Mouse (Mus musculus) kidney, adult 11 months (tissue): Measurements from ENCODE around the gene Rab2b.
"Not testable (repeated sequence)": the region's sequence is repeated elsewhere in the genome, so short reads cannot be mapped to it uniquely, and the experiment has no call there.

ENCODE experiments used
- DNase-seq: peaks from one replicate; pipeline ENCODE4 v3.0.0; 2022

Gene Rab2b

DNA sequence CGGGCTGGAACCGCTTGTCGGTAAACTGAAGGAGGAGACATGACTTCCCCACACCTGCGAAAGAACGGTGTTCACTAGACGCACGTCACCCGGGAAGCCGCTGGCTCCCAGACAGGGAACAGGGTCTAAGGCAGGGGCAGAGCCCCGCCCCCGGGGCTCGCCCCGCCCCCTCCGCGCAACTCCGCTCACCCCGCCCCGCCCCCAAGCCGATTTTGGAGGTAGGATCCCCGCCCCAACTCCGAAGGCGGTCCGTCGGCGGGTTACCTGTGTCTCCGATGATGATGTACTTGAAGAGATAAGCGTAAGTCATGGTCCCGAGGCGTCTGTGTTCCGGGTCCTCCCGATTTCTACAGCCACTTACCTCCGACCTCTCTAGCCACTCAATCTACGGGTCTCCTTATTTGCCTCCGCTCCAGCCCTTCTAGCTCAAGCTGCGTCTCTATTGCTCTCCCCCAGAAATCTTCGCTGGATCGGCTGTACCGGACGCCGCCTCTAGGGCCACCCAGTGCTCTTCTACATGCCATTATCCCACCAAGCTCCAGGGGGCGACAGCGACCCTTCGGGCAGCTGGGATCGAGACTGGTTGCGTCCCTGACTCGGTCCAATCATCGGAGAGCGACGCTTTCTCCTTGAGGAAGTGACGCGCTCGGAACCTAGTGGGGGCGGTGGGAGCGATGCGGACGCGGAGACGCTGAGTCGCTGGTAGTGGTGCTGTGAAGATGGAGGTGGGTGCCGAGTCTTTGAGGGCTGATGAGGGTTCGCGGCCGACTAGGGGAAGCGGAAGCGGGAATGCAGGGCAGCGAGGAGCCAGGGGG lies at the start of gene Rab2b, which contains the start of gene Tox4:
Gene Rab2b (minus strand): TSS at position 614 of the 815 bp plus-strand sequence.
Gene Tox4 (plus strand): TSS at position 215 of the 815 bp plus-strand sequence.
- peak; percentile 98 for DNase-seq

DNA sequence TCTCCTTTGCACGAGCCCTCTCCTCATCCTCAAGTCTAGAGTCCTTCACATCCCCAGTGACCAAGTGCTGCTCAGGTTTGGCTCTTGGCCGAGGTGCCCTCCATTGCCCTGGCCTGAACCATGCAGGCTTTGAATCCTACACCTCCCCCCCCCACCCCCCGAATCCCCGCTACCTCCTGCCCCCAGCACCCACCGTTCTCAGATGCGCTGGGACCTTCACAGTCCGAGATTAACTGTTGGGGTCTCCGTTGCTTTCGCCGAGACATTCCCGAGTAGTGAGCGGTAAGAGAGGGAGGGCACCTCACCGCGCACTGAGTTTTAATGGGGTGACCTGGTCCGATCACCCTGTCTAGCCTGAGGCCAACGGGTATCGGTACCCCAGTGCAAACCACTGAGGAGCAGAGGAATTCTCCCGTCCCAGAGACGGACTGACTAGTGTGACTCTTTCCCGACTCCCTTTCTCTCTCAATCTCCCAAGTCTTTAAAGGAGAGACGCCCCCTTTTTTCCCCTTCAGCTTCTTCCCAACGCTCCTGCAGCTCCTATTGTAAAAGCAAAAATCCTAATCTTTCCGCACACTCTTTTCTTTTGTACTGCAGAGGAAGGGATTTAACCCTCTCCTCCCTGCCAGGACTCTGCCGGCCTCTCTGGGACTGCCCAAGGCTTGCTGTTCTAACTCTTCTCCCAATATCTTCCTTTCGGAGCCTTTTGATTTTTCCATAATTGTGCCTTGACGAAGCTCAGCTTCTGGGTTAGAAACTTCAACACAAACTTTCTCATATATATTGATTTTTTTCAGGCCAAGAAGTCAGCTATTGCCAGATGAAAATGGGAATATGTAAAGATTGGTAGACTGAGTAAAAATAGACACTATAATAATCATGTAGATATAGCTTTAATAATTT lies 48.8 kb upstream of the Rab2b start, which contains the start of gene Sall2:
Gene Sall2 (minus strand): TSS at position 853 of the 903 bp plus-strand sequence.
- DNase-seq = no peak

DNA sequence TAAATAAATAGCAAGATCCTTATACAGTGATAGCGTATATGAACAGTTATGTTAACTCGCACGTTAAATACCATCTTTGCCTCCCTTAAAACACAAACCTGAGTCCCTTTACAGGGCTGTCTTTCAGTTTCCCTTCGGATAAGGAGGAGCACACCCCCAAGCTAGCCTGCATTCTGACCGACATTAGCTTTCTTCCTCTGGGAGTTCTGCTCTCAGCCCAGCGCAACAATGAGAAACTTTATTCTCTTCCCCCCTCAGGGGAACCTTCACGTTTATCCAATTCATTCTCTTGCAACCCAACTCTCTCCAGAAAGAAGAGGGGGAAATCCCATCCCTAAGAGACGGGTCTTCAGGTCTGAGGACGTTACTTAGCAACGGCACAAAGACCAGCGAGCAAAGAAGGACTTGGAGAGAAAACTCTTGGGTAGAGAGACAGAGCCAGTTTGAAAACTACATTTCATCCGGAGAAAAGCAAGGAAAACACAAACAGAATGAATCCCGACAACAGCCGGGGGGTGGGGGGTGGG lies 48.1 kb upstream of the Rab2b start:
- DNase-seq = no peak

DNA sequence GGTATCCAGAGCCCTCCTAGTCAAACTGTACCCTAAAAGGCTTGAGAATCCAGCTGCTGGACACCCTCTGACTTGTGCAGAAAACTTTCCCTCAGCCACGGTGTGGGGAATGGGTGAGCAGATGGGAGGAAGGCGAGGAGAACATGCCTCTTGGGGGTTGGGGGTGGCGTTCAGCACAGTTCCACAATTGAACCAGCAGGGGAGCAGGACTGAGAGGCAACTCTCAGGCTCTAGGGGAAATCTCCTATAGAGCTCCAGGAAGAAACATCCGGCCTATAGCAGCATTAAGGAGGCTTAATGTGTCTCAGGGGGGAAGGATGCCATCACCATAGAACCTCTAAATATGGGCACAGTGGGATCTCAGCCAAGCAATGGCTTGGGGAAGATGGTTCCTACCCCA lies 46.5 kb upstream of the Rab2b start:
- no peak for DNase-seq

DNA sequence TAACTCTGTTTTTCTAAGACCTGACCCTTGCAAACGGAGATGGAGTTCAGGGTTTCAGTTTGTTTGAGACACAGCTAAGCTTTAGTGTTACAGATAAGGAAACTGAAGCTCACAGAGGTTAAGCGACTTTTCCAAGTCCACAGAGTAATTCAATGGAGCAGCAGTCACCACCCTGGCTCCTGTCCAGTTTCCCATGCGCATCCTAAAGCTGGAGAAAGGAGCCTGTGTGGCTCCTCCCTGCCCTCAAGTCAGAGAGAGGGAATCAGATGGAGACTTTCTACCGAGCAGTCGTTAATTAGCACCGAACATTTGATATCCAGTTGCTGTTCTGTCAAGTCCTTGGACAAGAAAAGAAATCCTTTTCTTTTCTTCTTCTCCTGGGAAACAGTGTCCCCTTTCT lies 40.0 kb upstream of the Rab2b start:
- DNase-seq = no peak

DNA sequence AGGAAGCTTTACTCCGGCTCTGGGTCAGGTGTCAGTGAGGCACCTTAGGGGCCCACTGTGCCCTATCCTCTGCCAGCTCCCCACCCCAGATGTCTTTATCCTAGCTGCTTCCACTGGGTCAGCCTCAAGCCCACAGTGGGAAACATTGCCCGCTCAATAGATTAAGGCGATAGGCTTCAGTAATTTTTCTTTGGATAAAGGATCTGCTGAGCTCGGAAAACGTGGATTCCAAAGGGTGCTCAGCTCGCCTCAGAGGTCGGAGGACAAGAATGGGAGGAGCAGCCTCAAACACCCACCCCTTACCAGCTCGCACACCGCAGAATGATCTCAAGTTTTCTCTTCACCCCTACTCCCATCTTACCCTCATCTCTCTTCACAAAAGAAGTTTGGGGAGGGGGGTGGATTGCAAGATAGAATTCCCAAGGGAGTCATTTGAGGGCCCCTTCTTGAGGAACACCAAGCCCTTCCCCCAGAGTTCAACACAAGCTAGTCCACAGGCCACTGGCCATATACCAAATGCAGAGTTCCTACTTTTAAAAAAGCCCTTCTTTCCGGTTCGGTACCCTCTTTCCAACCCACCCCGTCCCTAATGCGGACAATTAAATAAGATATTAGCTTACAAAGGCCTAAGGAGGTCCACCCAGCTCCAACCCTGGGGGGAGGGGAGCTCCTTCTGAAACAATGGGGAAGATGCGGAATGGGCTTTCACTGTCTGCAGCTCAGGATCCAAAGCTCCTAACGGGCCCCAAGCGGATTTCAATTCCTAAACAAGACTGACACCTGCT lies 37.3 kb upstream of the Rab2b start:
- peak; percentile 71 for DNase-seq

DNA sequence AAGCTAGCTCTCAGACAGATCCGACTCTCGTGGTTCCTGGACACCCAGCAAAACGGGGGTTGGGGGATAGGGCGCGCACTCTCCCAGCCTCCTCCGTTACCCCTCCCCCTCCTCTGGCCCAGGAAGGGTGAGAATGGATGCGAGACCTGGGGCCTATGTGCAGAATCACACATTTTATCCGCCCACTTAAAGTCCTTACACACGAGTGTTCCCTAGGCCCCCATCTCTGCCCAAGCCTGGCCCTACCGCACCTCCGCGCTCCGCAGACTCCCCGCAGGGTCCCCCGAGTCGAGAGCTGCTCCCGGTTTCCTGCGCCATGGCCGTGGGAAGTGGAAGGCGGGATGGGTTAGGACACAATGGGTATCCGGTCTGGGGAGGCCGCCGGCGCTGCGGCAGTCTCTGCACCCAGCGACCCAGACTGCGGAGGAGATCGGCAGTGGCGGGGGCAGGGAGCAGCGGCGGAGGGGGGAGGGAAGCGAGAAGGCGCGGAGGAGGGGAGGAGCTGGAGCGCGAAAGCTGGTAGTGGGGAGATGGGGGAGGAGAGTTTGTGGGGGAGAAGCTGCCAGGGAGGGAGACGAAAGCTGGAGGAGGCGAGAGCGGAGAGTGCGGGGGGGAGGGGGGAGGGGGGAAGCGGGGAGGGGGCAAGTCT lies 36.6 kb upstream of the Rab2b start:
- DNase-seq = peak; percentile 50

DNA sequence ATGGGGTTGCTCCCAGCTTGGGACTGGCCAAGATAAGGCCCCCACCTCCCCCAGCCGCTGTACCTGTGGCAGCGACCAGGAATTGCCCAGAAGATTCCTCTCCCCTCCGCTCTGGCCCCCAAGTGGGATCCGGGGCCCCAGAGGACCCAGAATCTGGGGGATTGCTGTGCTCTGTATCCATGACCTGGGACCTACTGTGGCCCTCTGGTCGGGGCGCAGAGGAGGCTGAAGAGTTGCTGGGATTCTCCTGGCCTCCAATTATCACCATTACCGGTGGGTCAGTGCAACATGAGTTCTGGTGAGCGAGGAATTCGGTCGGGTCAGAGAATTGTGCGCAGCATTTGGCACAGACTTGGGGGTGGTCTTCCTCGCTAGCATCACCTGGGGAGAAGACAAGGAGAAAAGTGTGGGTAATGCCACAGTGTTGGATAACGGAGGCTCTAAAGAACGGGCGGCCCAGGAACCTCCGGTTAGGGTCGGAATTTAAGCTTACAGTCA lies 36.0 kb upstream of the Rab2b start:
- no peak for DNase-seq

DNA sequence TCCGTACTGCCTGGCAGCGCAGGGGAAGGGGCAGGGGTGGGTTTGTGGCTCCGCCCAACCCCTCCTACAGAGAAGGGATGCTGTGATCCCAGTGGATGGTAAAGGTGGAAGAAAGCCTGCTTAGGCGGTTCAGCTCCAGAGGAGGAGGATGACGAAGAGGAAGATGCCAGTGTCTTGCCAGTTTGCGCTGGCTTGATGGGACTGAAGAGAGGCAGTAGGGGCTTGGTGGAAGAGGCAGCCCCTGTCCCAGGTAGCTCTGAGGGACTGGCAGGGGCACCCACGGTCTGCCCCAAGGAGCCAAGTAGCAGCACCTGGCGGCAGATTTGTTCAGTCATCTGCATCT lies 35.4 kb upstream of the Rab2b start:
- DNase-seq = no peak

DNA sequence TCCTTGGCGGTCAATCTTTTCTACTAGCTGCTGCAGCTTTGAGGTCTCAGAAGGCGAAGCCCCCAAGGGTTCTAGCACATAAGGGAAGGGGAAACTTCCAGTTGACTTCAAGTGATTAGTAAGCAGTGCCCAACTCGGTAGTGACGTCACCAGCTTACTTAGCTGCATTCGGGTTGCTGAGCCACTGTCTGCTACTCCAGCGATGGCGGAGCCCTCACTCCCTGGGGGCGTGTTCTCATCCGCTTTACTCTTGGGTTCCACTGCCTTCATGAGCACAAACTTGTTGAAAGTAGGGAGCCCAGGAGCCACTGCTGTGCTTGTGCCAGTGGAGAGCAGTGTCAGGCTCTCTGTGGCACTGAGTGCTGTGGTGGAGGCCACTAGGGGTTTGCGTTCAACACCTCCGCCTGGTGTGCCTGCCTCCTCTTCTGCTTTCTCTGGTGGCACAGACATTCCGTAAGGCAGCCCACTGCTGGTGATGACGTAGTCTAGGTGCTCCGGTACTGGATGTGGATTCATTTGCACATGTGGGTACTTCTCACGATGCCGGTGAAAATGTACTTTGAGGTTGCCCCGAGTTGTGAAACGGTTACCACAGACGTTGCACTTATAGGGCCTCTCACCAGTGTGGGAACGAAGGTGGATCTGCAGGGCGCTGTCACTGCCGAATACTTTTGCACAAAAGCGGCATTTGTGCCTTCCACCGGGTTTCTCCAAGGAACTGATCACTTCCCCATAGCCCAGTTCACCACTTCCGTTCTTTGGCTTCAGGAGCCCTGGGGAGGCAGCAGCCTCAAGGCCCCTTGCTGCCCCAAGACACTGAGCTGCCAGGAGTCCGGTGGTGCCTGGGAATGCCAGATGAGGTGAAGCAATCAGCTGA lies 34.8 kb upstream of the Rab2b start:
- DNase-seq = no peak

DNA sequence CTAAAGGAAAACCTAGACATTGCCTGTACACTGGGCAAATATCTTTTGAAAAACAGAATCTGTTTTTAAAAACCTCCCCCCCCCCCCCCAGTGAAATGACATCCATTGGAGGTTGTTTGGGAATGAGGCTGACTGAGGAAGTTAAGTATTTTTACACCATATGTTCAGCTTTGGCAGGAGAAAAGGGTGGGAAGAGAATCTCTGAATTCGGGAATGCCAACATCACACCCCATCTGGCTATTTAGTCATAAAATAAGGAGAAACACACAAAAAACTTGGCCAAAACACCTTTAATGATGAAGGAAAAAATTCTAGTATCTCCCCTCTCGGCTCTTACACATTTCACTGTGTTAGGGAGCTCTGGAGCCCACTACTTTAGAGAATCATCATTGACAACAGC lies 31.6 kb upstream of the Rab2b start:
- no peak for DNase-seq

DNA sequence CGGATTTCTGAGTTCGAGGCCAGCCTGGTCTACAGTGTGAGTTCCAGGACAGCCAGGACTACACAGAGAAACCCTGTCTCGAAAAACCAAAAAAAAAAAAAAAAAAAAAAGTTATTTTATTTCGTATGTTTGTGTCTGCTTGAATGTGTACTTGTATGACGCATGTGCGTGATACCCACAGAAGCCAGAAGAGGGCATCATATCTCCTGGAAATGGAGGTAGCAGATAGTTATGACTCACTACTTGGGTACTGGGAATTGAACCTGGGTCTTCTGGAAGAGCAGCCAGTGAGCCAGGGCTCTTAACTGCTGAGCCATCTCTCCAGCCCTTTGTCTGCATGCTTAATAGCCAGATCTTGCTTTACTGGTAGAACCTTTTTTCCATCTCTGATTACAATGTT lies 31.0 kb upstream of the Rab2b start:
- DNase-seq = not testable (repeated sequence)

DNA sequence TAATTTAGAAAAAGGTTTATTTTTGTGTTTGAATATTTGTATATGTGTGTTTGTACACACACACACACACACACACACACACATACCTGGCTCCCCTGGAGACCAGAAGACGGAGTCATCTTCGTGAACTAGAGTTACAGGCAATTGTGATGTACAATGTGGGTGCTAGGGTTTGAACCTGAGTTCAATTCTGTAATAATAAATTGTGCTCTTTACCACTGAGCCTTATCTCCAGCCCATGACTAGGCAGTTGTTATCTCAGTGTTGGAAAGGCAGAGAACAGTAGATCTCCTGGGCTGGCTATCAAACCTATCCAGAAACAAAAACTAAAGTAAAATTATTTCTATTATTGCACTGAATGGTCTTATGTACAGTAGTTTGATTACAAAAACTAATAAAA lies 26.8 kb upstream of the Rab2b start:
- no peak for DNase-seq

DNA sequence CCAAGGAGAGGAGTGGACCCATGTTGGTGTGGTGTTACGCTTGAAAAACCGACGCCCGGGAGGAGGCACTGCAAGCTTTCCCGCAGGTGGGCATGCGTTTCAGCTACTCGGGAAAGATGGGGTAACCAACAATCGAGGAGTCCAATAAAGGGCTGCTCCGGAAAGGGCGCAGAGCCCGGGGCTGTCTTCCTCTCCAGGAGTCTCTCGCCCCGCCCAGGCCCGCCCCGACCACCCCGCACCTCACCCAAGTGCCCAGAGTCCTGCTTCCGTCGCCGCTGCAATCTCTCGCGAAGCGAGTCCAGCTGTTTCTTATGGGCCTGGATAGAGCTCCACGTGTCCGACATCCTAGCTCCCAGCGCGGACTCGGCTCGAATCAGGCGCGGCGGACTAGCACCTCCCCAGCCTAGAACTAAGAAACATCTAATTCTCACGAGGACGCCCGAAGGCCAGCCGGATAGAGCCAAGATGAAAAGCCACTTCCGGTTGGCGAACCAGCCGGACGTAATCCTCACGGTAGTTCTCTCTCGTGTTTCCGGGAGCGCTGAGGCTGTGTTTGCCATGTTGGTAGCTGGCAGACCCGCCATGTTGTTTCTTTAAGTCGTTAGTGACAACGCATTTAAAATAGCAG lies 25.4 kb upstream of the Rab2b start, which contains the start of gene Mettl3:
Gene Mettl3 (minus strand): TSS at position 485 of the 628 bp plus-strand sequence.
- DNase-seq = peak; percentile 93

DNA sequence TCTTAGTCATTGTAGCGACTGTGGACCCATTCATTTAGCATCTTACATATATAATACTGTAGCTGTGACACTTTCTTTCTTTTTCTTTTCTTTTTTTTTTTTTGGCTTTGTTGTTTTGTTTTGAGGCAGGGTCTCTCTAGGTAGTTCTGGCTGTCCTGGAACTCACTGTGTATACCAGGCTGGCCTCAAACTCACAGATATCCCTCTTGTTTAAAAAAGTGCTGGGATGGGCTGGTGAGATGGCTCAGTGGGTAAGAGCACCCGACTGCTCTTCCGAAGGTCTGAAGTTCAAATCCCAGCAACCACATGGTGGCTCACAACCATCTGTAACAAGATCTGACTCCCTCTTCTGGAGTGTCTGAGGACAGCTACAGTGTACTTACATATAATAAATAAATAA lies 24.2 kb upstream of the Rab2b start:
- not testable (repeated sequence) for DNase-seq

DNA sequence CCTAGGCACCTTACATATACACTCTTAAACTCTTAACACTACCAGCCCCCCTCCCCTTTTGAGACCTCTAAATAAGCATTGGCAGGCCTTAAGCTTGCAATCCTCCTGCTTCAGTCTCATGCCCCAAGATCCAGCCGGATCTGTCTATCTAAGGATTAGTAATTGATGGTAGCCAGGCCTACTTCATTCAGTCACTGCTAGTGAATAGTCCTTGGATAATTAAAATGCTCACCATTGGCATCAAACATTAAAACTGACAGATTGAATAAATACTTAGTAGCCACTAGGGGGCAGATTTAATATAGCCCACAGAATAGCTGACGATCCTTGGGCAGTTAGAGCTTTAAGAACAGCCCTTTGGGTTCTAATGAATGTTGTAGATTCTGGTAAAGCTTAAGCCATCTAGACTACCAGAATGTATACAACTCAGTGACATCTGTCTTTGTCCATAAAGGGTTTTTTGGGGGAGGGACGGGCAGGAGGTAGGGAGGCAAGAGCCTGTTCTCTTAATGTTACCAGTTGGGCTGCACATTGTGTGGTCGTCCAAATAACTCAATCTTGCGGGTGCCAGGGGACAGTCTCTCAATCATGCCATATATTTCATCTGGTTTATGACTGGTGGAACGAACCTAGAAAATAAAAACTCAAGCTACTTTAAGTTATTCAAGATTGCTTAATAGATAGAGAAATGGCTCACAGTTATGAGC lies 16.4 kb upstream of the Rab2b start:
- DNase-seq = no peak

DNA sequence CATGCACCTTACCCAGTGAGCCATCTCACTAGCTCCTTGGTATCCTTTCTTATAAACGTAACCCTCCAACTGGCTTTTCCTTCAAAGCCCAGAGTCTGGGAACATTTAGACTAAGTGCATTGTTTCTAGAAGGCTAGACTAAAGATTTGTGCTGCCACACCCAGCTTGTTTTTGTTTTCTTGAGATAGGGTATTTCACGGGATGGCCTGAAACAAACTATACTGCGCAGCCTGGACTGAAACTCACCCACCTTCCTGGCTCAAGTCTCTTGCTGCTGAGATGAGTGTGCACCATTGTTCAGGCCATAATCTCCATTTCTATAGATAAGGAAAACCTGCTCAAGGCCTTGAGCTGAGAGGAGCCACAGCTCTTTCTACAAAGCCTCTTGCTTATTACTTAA lies 4.8 kb upstream of the Rab2b start:
- DNase-seq = no peak

DNA sequence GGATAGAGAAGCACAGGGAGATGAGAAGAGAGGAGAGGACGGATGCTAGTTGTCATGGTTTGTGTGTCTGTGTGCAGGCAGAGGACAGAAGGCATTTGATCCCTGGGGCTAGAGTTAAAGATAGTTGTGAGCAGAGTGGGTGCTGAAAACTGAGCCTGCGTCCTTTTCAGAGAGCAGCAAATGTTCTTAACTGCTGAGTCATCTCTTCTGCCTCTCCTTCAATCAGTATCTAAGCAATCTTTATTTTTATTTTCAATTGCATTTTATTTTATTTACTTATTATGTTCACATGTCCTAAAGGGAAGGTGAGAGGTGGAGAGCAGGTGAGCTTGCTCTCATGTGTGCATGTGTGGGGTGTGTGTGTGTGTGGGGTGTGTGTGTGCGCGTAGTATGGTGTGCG lies 4.3 kb upstream of the Rab2b start:
- DNase-seq = no peak

DNA sequence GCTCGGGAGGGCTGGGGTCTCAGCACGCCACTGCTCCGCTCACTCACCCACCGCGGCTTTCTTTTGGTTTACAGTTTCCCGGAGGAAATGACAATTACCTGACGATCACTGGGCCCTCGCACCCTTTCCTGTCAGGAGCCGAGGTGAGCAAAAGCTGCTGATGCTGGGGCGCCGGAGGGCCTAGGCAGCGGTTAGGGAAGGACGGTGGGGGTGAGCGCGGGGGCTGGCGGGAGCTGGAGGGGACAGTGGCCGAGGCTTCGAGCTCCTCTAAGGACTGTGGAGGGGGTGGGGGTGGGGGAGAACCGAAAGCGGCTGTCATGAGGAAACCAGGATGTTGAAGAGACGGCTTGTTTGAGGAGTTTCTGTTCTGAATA lies 389 bp upstream of the Rab2b start:
- DNase-seq = no peak

DNA sequence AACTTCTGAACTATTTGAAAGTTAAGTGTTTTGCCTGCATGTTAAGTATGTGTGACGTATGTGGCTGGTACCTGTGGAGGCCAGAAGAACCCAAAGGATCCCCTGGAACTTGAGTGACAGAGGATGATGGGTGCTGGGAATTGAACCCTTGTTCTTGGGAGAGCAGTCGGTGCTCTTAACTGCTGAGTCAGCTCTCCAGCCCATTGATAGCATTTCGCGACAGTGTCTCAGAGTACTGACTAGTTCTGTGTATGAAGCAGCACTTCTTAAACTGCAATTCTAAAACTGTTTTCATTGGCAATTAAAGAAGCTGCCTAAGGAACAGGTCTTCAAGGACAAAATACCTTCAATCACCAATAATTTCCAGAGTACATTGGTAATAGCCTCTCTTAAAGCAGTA lies 2.1 kb downstream of the Rab2b start:
- no peak for DNase-seq
